Mouse (Mus musculus) small intestine, adult 2 months (tissue): ENCODE results near the gene Ccdc182. TPM values are rescaled to one million over a fixed set of nuclear protein-coding genes. Genes with fewer than 3 reads are reported as not detected.

Source experiments
- H3K27ac ChIP-seq: fragments of 200-500 bp; 2 replicates; pipeline ENCODE4 v1.5.1; 2012; ENCODE audit warnings: low read depth, low read length, control low read depth, inconsistent platforms; ENCODE audit not compliant: insufficient read depth
- H3K27me3 ChIP-seq: fragments of 200-500 bp; 2 replicates; pipeline ENCODE4 v1.6.1; 2012; ENCODE audit warnings: mild to moderate bottlenecking, moderate library complexity, low read length, inconsistent platforms; ENCODE audit not compliant: control insufficient read depth, insufficient read depth
- H3K36me3 ChIP-seq: fragments of 200-500 bp; 2 replicates; pipeline ENCODE4 v1.6.1; 2012; ENCODE audit warnings: mild to moderate bottlenecking, low read length, control low read depth, inconsistent platforms; ENCODE audit not compliant: control insufficient read depth, insufficient read depth
- H3K4me1 ChIP-seq: fragments of 200-500 bp; 2 replicates; pipeline ENCODE4 v1.6.1; 2012; ENCODE audit warnings: low read length, inconsistent platforms, mixed read lengths; ENCODE audit not compliant: control insufficient read depth, insufficient read depth, insufficient read length
- H3K4me3 ChIP-seq: fragments of 200-500 bp; 2 replicates; pipeline ENCODE4 v1.5.1; 2012; ENCODE audit warnings: low read depth, mild to moderate bottlenecking, control low read depth, inconsistent platforms, low read length, moderate library complexity
- CTCF ChIP-seq: fragments of 200-500 bp; IDR thresholded peaks from 2 replicates; pipeline ENCODE4 v1.5.1; 2012; ENCODE audit warnings: low read depth, mild to moderate bottlenecking, control low read depth, inconsistent platforms, low read length, moderate library complexity, mixed read lengths; ENCODE audit not compliant: insufficient replicate concordance, insufficient read length; ENCODE audit errors: extremely low read depth
- POLR2A ChIP-seq: fragments of 200-500 bp; IDR thresholded peaks from 2 replicates; pipeline ENCODE4 v1.6.1; 2012; ENCODE audit warnings: low read depth, mild to moderate bottlenecking, control low read depth, inconsistent platforms, low read length, moderate library complexity
- WGBS: fragments of 180-500 bp; shearing (Covaris S2); methylation state at CpG from one replicate; pipeline ENCODE4 v1.1.7; 2018; 5-methylcytosine and 5-hydroxymethylcytosine counted together
- polyA plus RNA-seq: library from polyadenylated mRNA; depleted of rRNA; stranded (reverse); fragments of >200 nt; gene quantifications from 2 replicates; pipeline ENCODE4 v1.2.3, GENCODE M21; 2012; rRNA removed

Gene Ccdc182
- polyA plus RNA-seq, 1 experiment, result not detected

- no peaks in the 10 kb centered on the region for H3K27me3 ChIP-seq
- TF ChIP-seq POLR2A (no peak), CTCF (no peak)
- H3K4me1 ChIP-seq, result peaks cover 2% of the 10 kb centered on the region
- H3K27ac ChIP-seq, result no peak overlapping the region
- 14% methylated on average over 11 of the region's 11 CpGs for WGBS
- H3K36me3 ChIP-seq, result no peaks in the 10 kb centered on the region
- no peak overlapping the region for H3K4me3 ChIP-seq
Observed at GRCm38 (mm10) chr11:88330799-88331198, 36.9 kb downstream of the Ccdc182 start.

DNA sequence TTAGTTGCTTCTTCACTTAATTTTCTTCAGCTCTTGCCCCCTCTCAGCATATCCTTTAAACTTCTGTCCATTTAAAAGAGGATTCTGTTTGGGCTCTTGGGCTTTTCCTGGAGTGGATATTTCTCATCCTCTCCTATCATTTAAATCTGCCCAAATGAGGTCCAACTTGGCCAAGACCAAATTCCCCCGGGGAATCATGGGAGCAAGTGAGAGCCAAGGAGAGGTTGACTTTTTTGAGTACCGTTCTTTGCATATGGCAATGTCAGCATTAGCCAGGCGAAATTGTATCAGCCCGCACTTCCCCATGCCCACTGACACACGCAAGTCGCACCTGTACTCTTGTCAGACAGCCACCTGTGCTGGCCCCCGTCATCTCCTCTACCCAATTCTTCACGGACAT lies 37.9 kb downstream of the Ccdc182 start:
- 86% methylated on average over 8 of the region's 8 CpGs for WGBS
- TF ChIP-seq POLR2A, result no peak
- no peak for TF ChIP-seq CTCF

GRCm38 (mm10) chr11:88332309-88332934 lies 38.6 kb downstream of the Ccdc182 start:
- WGBS, result 90% methylated on average over 8 of the region's 8 CpGs
- H3K27me3 ChIP-seq, result no peaks in the 10 kb centered on the region
- TF ChIP-seq POLR2A (no peak), CTCF (no peak)
- H3K27ac ChIP-seq, result no peak overlapping the region
- H3K4me1 ChIP-seq, result peaks cover 2% of the 10 kb centered on the region
- no peaks in the 10 kb centered on the region for H3K36me3 ChIP-seq
- no peak overlapping the region for H3K4me3 ChIP-seq

More for the DNA sequence above, 37.9 kb downstream of the Ccdc182 start:
- no peaks in the 10 kb centered on the region for H3K36me3 ChIP-seq
- H3K4me1 ChIP-seq, result peaks cover 2% of the 10 kb centered on the region
- no peak overlapping the region for H3K27ac ChIP-seq
- H3K27me3 ChIP-seq, result no peaks in the 10 kb centered on the region
- no peak overlapping the region for H3K4me3 ChIP-seq

DNA sequence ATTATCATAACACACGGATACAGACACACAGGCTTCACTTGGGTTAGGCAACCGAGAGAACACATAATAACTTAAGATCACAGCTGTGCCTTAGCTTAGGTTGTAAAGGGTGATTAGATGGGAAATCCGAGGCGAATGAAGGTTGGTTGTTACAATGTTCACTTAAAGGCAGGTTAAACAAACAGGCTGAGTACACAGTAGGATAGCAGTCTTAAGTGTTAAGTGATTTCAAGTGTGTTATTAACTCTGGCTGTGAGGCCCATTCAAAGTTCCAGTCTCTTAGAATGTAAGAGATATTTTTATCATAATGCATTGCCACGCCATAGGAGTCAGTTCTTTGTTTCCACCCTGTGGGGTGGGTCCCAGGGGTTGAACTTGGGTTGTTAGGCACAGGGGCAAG lies 41.0 kb downstream of the Ccdc182 start:
- peaks cover 2% of the 10 kb centered on the region for H3K4me1 ChIP-seq
- TF ChIP-seq CTCF, result no peak
- no peak for TF ChIP-seq POLR2A
- H3K36me3 ChIP-seq, result no peaks in the 10 kb centered on the region
- WGBS, result 21% methylated on average over 5 of the region's 5 CpGs
- no peak overlapping the region for H3K4me3 ChIP-seq
- H3K27ac ChIP-seq, result no peak overlapping the region
- H3K27me3 ChIP-seq, result no peaks in the 10 kb centered on the region

DNA sequence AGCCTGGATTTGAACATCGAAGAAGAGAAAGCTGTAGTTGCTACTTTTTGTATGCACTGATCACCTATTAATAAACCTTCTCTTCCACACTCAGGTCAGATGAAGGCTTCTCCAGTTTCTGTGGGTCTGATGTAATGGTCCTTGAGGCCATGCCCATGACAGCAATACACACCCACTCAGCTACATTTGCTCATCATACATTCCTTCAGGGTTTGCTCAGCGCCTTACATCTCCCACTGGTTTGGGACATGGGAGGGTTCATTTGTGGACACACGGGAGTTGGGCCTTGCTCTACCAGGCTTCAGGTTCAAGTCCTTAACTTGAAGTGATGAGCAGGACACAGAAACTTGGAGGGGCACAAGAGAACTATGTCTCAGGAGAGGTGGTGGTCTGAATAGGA lies 44.1 kb downstream of the Ccdc182 start:
- no peaks in the 10 kb centered on the region; the same call in 1 of the 2 replicates for H3K4me1 ChIP-seq
- H3K36me3 ChIP-seq, result 0 out of 2 replicates have a peak, but pooled peaks cover 1% of the 10 kb centered on the region
- TF ChIP-seq POLR2A (no peak), CTCF (no peak)
- H3K27ac ChIP-seq, result no peak overlapping the region
- no peak overlapping the region for H3K4me3 ChIP-seq
- WGBS, result 97% methylated on average over 3 of the region's 3 CpGs
- H3K27me3 ChIP-seq, result no peaks in the 10 kb centered on the region

Other genes starting within 250 kb of the Ccdc182 start
- 37.3 and 52.4 TPM in 2 replicates for gene Srsf1, start 246.7 kb upstream of the Ccdc182 start, polyA plus RNA-seq
- gene Vezf1, start 225.8 kb upstream of the Ccdc182 start, polyA plus RNA-seq, result 6.1 and 10.6 TPM in 2 replicates
- 12.3 and 13.3 TPM in 2 replicates for gene Cuedc1, start 196.0 kb upstream of the Ccdc182 start, polyA plus RNA-seq
- gene Mrps23, start 89.7 kb upstream of the Ccdc182 start, polyA plus RNA-seq, result 9.4 and 17.5 TPM in 2 replicates